Mouse (Mus musculus): ENCODE data around the gene Cygb. TPM values are rescaled to one million over a fixed set of nuclear protein-coding genes. Genes with fewer than 3 reads are reported as not detected.

The Cygb gene
- 14.7 and 15.4 TPM in 2 replicates for polyA plus RNA-seq (2014; fragmentation: Nextera tagmentation; extraction: Ambion mirVana)

DNA sequence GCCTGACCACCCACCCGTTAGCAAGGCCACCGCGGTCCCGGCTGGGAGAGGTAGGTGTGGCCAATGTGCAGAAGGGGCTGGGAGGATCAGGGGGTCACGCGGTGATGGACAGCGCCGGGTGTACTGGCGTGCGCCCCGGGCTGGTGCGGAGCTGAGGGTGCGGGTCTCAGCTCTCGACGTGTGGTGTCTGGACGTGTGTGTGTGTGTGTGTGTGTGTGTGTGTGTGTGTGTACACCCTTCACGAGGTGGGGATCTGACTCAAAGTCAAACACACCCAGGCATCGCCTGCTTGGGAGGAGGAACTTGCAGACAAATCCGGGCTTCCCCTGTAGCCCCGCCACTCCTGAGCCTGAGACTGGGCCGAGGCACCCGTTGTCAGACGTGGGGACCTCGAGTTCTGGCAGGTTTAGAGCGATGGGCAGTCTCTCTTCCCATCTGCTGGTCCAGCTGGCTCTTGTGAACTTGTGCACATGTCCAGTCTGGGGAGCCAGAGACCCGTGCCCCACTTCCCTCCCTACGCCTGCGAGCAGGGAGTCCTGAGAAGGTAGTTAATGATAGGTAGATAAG lies at the start of gene Cygb:
Cygb (minus strand) TSS at position 59 of the 567 bp plus-strand sequence.
- no peak for DNase-seq (ENCODE audit: low spot score)
- Histone ChIP-seq H3K4me1 (ENCODE audit: control insufficient read depth, insufficient read depth, low read length) (peaks cover 21% of the 10 kb centered on the region), H3K27me3 (replicated peaks; ENCODE audit: control insufficient read depth, insufficient read depth, low read length) (peaks cover 18% of the 10 kb centered on the region), H3K4me2 (ENCODE audit: low read length) (peak within 1 kb of the TSS; percentile 92), H3K9me3 (replicated peaks; ENCODE audit: control insufficient read depth, low read length) (no peaks in the 10 kb centered on the region), H3K4me3 (ENCODE audit: low read depth, low read length) (peak within 1 kb of the TSS; percentile 49), H3K9ac (ENCODE audit: low read length) (peak within 1 kb of the TSS; percentile 75), H3K36me3 (ENCODE audit: control insufficient read depth, insufficient read depth, low read length) (no peaks in the 10 kb centered on the region), H3K27ac (ENCODE audit: low read depth, low read length) (no peak within 1 kb of the TSS; the same call in 1 of the 2 replicates)
- ATAC-seq: no peak
- 10% methylated on average over 28 of the region's 28 CpGs for WGBS

DNA sequence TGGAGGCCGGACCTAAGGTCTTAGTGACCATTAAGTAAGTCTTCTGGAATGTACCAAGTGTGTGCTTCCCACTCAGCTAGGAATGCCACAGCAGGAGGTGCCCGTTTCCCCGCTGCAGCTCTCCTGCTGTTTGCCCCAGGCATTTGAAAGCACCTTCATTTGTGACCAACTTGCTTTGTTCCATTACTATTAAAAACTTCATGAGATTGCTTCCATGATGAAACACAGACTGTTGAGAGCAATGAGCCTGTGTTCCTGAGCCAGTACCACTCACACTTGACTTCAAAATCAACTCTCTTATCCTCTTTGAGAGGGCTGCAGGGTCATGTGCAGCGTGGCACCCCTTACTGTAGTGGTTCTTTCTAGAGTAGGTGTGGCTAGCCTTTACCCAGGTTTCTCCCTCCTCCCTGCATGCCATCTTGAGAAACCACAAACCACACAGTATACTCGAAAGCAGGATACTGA lies 47.3 kb upstream of the Cygb start:
- no peak overlapping the region for H3K4me2 ChIP-seq (ENCODE audit: low read length)
- H3K4me3 ChIP-seq (ENCODE audit: low read depth, low read length): no peak overlapping the region
- 30% methylated on average over 5 of the region's 5 CpGs for WGBS
- no peaks in the 10 kb centered on the region for H3K4me1 ChIP-seq (ENCODE audit: control insufficient read depth, insufficient read depth, low read length)
- H3K36me3 ChIP-seq (ENCODE audit: control insufficient read depth, insufficient read depth, low read length): no peaks in the 10 kb centered on the region
- no peaks in the 10 kb centered on the region for H3K9me3 ChIP-seq (replicated peaks; ENCODE audit: control insufficient read depth, low read length)
- DNase-seq (ENCODE audit: low spot score) (no peak), ATAC-seq (no peak)
- H3K9ac ChIP-seq (ENCODE audit: low read length): no peak overlapping the region
- H3K27ac ChIP-seq (ENCODE audit: low read depth, low read length): no peak overlapping the region
- no peaks in the 10 kb centered on the region for H3K27me3 ChIP-seq (replicated peaks; ENCODE audit: control insufficient read depth, insufficient read depth, low read length)

DNA sequence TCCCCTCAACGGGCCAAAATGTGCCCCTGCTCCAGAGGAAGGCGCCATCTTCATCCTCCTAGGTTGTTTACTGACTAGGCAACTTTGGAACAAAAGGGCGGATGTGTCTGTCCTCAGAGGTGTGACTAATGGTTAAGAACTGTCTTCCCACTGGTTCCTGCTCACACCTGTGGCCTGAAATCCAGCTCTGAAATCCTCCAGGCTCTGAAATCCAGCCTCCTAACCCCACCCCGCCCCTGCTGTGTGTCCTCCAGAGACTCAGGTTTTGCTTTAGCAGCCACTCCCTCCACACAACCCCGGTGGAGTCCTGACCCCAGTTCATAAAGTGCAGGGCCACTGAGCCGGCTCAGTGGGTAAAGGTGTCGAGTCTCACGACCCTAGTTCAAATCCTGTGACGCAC lies 43.4 kb upstream of the Cygb start:
- H3K4me1 ChIP-seq (ENCODE audit: control insufficient read depth, insufficient read depth, low read length): no peaks in the 10 kb centered on the region
- H3K36me3 ChIP-seq (ENCODE audit: control insufficient read depth, insufficient read depth, low read length): no peaks in the 10 kb centered on the region
- H3K9ac ChIP-seq (ENCODE audit: low read length): no peak overlapping the region
- WGBS: 82% methylated on average over 9 of the region's 9 CpGs
- no peaks in the 10 kb centered on the region for H3K9me3 ChIP-seq (replicated peaks; ENCODE audit: control insufficient read depth, low read length)
- DNase-seq (ENCODE audit: low spot score): no peak
- H3K4me3 ChIP-seq (ENCODE audit: low read depth, low read length): no peak overlapping the region
- peaks cover 28% of the 10 kb centered on the region for H3K27me3 ChIP-seq (replicated peaks; ENCODE audit: control insufficient read depth, insufficient read depth, low read length)
- H3K4me2 ChIP-seq (ENCODE audit: low read length): no peak overlapping the region
- no peak for ATAC-seq
- H3K27ac ChIP-seq (ENCODE audit: low read depth, low read length): no peak overlapping the region

DNA sequence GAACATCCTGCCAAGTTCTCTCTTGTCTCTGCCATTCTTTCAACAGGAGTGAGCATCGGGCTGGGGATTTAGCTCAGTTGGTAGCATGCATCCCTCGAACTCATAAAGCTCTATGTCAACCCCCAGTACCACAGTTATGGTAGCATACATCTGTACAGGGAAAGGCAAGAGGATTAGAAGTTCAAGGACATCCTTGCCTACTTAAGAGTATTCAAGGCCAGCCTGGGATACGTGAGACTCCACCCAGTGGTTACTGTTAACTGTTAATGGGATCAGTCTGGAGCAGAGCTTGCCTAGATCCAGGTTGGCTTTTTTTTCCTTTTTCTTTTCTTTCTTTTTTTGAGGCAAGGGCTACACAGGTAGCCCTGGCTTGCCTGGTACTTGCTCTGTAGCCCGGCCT lies 42.3 kb upstream of the Cygb start:
- H3K9ac ChIP-seq (ENCODE audit: low read length): no peak overlapping the region
- DNase-seq (ENCODE audit: low spot score) (no peak), ATAC-seq (no peak)
- H3K27me3 ChIP-seq (replicated peaks; ENCODE audit: control insufficient read depth, insufficient read depth, low read length): peaks cover 28% of the 10 kb centered on the region
- H3K27ac ChIP-seq (ENCODE audit: low read depth, low read length): no peak overlapping the region
- no peak overlapping the region for H3K4me3 ChIP-seq (ENCODE audit: low read depth, low read length)
- 88% methylated on average over 4 of the region's 4 CpGs for WGBS
- no peaks in the 10 kb centered on the region for H3K36me3 ChIP-seq (ENCODE audit: control insufficient read depth, insufficient read depth, low read length)
- H3K4me1 ChIP-seq (ENCODE audit: control insufficient read depth, insufficient read depth, low read length): no peaks in the 10 kb centered on the region
- H3K9me3 ChIP-seq (replicated peaks; ENCODE audit: control insufficient read depth, low read length): no peaks in the 10 kb centered on the region
- no peak overlapping the region for H3K4me2 ChIP-seq (ENCODE audit: low read length)

DNA sequence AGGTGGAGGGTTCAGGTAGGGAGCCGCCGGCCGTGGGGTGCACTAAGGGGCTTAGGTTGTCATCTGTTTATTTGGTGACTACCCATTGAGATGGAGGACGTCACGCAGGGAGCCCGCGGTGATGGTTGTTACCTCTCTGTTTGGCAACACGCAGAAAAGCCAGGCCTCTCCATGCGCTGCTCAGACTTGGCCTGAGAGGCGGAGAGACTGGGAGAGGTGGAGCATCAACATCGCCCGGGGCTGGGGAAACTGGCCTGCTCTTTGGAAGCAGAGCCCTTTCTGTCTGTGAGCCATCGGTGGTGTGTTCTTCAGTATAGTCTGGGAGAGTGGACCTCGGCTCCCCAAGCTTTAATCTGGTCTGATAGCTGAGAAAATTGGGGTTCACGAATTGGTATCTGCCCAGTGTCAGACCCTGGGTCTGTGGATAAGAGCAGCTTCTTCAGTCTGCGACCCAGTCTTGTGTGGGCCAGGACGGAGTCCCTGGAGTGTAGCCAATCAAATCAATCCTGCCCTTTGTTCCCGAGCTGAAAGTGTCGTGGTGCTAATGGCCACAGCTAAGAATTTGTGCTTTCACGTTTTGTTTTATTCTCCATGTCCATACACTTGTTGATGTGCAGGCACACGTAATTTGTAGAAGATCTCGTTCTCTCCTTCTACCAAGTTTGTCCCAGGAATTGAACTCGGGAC lies 41.2 kb upstream of the Cygb start:
- Histone ChIP-seq H3K27ac (ENCODE audit: low read depth, low read length) (no peak overlapping the region), H3K36me3 (ENCODE audit: control insufficient read depth, insufficient read depth, low read length) (no peaks in the 10 kb centered on the region), H3K4me1 (ENCODE audit: control insufficient read depth, insufficient read depth, low read length) (no peaks in the 10 kb centered on the region), H3K4me3 (ENCODE audit: low read depth, low read length) (no peak overlapping the region), H3K27me3 (replicated peaks; ENCODE audit: control insufficient read depth, insufficient read depth, low read length) (peaks cover 28% of the 10 kb centered on the region), H3K4me2 (ENCODE audit: low read length) (no peak overlapping the region), H3K9ac (ENCODE audit: low read length) (no peak overlapping the region), H3K9me3 (replicated peaks; ENCODE audit: control insufficient read depth, low read length) (no peaks in the 10 kb centered on the region)
- ATAC-seq: no peak
- DNase-seq (ENCODE audit: low spot score): no peak
- 17% methylated on average over 23 of the region's 23 CpGs for WGBS

DNA sequence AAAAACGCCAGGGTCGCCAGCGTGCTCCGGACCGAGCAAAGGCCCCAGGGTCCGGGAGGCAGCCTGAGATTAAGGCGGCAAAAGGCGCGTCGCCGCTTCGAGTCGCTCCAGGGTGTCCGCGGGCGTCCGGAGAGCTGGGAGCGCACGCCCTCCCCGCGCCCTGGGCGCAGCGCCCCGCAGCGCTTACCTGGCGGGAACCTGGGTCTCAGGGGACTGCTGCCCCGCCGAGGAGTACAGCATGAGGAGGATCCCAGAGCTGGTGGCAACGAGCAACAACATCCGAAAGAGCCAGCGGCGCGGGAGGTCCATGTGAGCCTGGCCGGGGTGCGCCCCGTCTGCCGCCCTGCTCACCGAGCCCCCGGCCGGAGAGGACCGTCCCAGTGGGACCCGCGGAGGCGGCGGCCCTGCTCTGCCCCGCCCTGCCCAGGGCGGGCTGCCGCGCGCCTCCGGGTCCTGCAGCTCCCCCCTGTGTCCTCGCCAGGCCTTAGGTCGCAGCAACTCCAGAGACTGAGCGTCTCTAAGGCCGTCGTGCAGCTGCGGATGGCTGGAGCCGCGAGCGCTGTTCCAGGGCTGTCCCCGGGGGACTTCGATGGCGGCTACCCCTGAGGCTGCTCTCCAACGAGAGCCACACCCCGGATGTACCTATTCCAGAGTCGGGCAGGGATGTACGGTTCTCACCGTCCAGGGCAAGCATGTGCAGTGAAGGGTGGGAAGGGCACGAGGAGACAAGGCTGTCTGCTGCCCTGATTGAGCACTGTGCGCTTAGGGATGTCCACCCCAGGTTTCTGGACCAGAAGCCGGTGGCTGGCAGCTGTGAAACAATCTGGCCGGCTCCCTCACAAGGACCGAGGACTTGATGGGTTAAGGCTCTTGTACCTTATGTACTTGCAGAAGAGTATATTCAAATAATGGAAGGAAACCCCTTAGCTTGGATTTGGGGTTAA lies 40.4 kb upstream of the Cygb start:
- Histone ChIP-seq H3K9ac (ENCODE audit: low read length) (peak overlapping the region; percentile 29), H3K4me1 (ENCODE audit: control insufficient read depth, insufficient read depth, low read length) (no peaks in the 10 kb centered on the region), H3K4me3 (ENCODE audit: low read depth, low read length) (peak overlapping the region; percentile 27), H3K9me3 (replicated peaks; ENCODE audit: control insufficient read depth, low read length) (no peaks in the 10 kb centered on the region), H3K27ac (ENCODE audit: low read depth, low read length) (no peak overlapping the region), H3K27me3 (replicated peaks; ENCODE audit: control insufficient read depth, insufficient read depth, low read length) (peaks cover 28% of the 10 kb centered on the region), H3K36me3 (ENCODE audit: control insufficient read depth, insufficient read depth, low read length) (no peaks in the 10 kb centered on the region), H3K4me2 (ENCODE audit: low read length) (peak overlapping the region; percentile 49)
- 2% methylated on average over 63 of the region's 73 CpGs for WGBS
- DNase-seq (ENCODE audit: low spot score) (no peak), ATAC-seq (no peak)

DNA sequence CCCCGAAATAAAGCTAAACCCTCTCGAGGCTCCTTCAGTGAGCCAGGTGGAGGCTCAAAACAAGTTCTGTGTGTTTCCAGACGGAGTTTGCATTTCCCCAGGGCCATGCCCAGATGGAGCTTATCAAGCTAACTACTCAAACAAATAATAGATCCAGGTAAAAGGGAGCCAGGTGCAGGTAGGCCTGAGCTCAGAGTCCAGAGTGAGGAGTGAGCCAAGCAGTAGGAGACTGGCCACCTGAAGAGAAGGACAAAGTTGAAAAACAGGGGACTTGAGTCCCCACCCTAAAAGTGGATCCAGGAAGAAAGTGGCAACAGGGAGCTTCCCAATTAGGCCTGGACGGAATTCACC lies 39.8 kb upstream of the Cygb start:
- Histone ChIP-seq H3K9ac (ENCODE audit: low read length) (no peak overlapping the region), H3K27me3 (replicated peaks; ENCODE audit: control insufficient read depth, insufficient read depth, low read length) (peaks cover 28% of the 10 kb centered on the region), H3K4me3 (ENCODE audit: low read depth, low read length) (peak overlapping the region; percentile 27; the same call in 1 of the 2 replicates), H3K27ac (ENCODE audit: low read depth, low read length) (no peak overlapping the region), H3K4me1 (ENCODE audit: control insufficient read depth, insufficient read depth, low read length) (no peaks in the 10 kb centered on the region), H3K36me3 (ENCODE audit: control insufficient read depth, insufficient read depth, low read length) (no peaks in the 10 kb centered on the region), H3K9me3 (replicated peaks; ENCODE audit: control insufficient read depth, low read length) (no peaks in the 10 kb centered on the region), H3K4me2 (ENCODE audit: low read length) (peak overlapping the region; percentile 49)
- DNase-seq (ENCODE audit: low spot score) (no peak), ATAC-seq (no peak)
- WGBS: 28% methylated on average over 4 of the region's 4 CpGs

DNA sequence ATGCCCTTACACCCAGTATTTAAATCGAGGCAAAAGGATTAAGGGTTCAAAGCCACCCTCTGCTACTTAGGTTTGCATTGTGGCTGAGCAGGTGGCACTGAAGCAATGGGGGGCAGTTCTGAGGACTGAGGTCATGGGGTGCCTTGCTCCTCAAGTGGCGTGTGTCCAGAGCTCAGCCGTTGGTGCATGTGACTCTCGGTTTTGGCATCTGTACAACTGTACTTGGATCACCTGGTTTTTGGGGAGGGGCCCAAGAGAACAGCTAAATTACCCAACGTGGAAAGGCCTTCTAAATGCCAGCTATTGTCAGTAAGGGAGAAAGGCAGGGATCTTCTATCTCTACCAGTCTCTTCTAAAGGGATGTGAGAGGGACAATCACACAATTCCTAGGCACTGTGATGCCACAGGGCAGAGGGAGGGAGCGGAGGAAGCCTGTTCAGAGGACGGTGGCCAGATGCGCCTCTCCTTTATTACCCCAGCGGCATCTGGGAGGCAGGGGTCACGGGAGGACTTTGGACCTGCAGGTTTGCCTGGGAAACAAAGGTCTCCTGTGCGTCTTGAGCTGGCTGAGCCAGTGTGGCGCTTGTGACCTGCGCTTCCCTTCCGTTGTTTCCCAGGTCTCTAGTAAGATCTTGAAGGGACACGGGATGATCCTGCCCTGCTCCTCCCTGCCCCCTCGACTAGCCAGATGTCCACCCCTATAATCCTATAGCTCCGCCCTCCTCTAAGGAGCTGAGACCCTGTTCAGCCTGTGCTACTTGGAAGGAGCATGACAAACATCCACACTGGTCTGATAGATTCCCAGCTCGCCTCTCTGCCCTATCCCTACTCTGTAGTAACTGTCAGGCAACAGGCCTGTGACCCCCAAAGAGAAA lies 36.8 kb upstream of the Cygb start:
- Histone ChIP-seq H3K9me3 (replicated peaks; ENCODE audit: control insufficient read depth, low read length) (no peaks in the 10 kb centered on the region), H3K4me2 (ENCODE audit: low read length) (no peak overlapping the region), H3K27ac (ENCODE audit: low read depth, low read length) (no peak overlapping the region), H3K27me3 (replicated peaks; ENCODE audit: control insufficient read depth, insufficient read depth, low read length) (peaks cover 26% of the 10 kb centered on the region), H3K9ac (ENCODE audit: low read length) (no peak overlapping the region), H3K4me3 (ENCODE audit: low read depth, low read length) (no peak overlapping the region), H3K36me3 (ENCODE audit: control insufficient read depth, insufficient read depth, low read length) (no peaks in the 10 kb centered on the region), H3K4me1 (ENCODE audit: control insufficient read depth, insufficient read depth, low read length) (no peaks in the 10 kb centered on the region)
- ATAC-seq: no peak
- DNase-seq (ENCODE audit: low spot score): no peak
- 42% methylated on average over 18 of the region's 18 CpGs for WGBS
